Mouse (Mus musculus): ENCODE data around the gene Gm45234.
"Not testable (repeated sequence)": the region's sequence is repeated elsewhere in the genome, so short reads cannot be mapped to it uniquely, and the experiment has no call there.

Gene Gm45234

GRCm38 (mm10) chr6:124755831-124756595 is at the start of gene Gm45234, which contains the start of gene Atn1:
Gene Gm45234, minus strand, starts transcription at chr6:124756021.
Gene Atn1, minus strand, starts transcription at chr6:124756524.
- DNase-seq (ENCODE audit: low spot score), result no peak

- no peak for DNase-seq (ENCODE audit: low spot score)
These were observed 48.5 kb upstream of the Gm45234 start for GRCm38 (mm10) chr6:124804341-124804740.

- not testable (repeated sequence) for DNase-seq (ENCODE audit: low spot score)
These were observed 47.9 kb upstream of the Gm45234 start for GRCm38 (mm10) chr6:124803691-124804090.

GRCm38 (mm10) chr6:124803061-124803460 is 47.2 kb upstream of the Gm45234 start:
- no peak for DNase-seq (ENCODE audit: low spot score)

- not testable (repeated sequence) for DNase-seq (ENCODE audit: low spot score)
These were observed 46.6 kb upstream of the Gm45234 start for GRCm38 (mm10) chr6:124802400-124802799.

- DNase-seq (ENCODE audit: low spot score), result no peak
These were observed 40.4 kb upstream of the Gm45234 start for GRCm38 (mm10) chr6:124796200-124796599.

- no peak for DNase-seq (ENCODE audit: low spot score)
These were observed 40.0 kb upstream of the Gm45234 start for GRCm38 (mm10) chr6:124795781-124796180.

- no peak for DNase-seq (ENCODE audit: low spot score)
These were observed 36.1 kb upstream of the Gm45234 start for GRCm38 (mm10) chr6:124791911-124792310.

- no peak for DNase-seq (ENCODE audit: low spot score)
These were observed 34.3 kb upstream of the Gm45234 start for GRCm38 (mm10) chr6:124790121-124790520.

- no peak for DNase-seq (ENCODE audit: low spot score)
These were observed 33.7 kb upstream of the Gm45234 start for GRCm38 (mm10) chr6:124789519-124789918.

- no peak for DNase-seq (ENCODE audit: low spot score)
These were observed 31.9 kb upstream of the Gm45234 start for GRCm38 (mm10) chr6:124787722-124788121.

GRCm38 (mm10) chr6:124786756-124787420 is 31.1 kb upstream of the Gm45234 start:
- no peak for DNase-seq (ENCODE audit: low spot score)

GRCm38 (mm10) chr6:124782436-124782835 is 26.6 kb upstream of the Gm45234 start:
- DNase-seq (ENCODE audit: low spot score), result no peak

GRCm38 (mm10) chr6:124780917-124781316 is 25.1 kb upstream of the Gm45234 start:
- DNase-seq (ENCODE audit: low spot score), result no peak

- DNase-seq (ENCODE audit: low spot score), result no peak
These were observed 24.2 kb upstream of the Gm45234 start for GRCm38 (mm10) chr6:124779984-124780416.

GRCm38 (mm10) chr6:124779222-124779983 is 23.6 kb upstream of the Gm45234 start, which contains the start of gene Lrrc23:
Gene Lrrc23, minus strand, starts transcription at chr6:124779727.
- no peak for DNase-seq (ENCODE audit: low spot score)

- DNase-seq (ENCODE audit: low spot score), result no peak
These were observed 14.7 kb upstream of the Gm45234 start for GRCm38 (mm10) chr6:124770511-124770910.

- no peak for DNase-seq (ENCODE audit: low spot score)
These were observed 14.2 kb upstream of the Gm45234 start for GRCm38 (mm10) chr6:124770013-124770412.

- DNase-seq (ENCODE audit: low spot score), result no peak
These were observed 13.4 kb upstream of the Gm45234 start, which contains the start of gene Eno2 for GRCm38 (mm10) chr6:124769101-124769765. Gene Eno2, minus strand, starts transcription at chr6:124769673.

- no peak for DNase-seq (ENCODE audit: low spot score)
These were observed 12.9 kb upstream of the Gm45234 start for GRCm38 (mm10) chr6:124768704-124769044.

- no peak for DNase-seq (ENCODE audit: low spot score)
These were observed 12.3 kb upstream of the Gm45234 start for GRCm38 (mm10) chr6:124767920-124768703.
